Mouse (Mus musculus): ENCODE measurements around the gene 1700023F06Rik.
"Not testable (repeated sequence)": the region's sequence is repeated elsewhere in the genome, so short reads cannot be mapped to it uniquely, and the experiment has no call there.

The 1700023F06Rik gene

DNA sequence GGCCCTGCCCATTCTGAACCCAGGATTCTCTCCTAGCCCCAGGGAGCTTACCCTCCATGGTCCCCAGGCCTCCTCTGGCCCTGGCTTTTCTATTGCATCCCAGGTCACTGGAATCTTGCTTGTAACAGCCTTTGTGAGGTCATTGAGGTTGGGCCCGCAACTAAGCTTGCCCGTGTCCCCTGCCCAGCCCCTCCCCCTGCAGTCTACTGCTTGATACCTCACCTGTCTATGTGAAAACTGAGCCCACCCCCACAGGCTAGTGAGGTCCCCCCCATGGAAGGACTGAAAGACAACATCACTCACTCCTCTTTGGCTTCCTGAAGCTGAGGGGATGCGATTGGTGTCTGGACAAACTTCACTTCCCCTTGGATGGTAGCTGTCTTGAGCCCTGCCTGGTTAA lies at the start of gene 1700023F06Rik:
Gene 1700023F06Rik, minus strand, starts transcription at position 101 of the 400 bp plus-strand sequence.
- no peak for DNase-seq

DNA sequence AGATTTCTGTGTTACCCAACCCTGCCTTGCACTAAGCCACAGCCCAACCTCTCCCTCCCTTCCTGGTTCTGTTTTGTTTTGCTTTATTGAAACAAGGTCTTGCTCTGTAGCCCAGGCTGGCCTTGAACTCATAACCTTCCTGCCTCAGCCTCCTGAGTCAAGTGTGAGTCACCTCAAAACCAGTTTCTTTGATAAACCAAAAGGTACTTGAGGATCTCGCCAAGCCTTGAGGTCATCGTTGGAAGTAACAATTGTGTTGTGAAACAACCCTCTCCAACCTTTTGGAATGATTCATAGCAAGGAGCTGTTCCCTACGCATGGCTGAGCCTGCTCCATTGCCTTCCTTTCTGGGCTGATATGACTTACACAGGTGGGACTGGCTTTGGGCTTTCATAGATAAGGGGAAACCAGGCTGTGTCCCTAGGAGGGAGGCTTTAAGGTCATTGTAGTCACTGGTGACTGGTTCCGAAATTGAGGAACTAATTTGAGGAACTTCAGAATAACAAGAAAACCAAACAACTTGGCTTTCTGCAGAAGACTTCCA lies 49.7 kb upstream of the 1700023F06Rik start:
- DNase-seq, result no peak

GRCm38 (mm10) chr11:103253605-103254004 lies 45.2 kb upstream of the 1700023F06Rik start:
- no peak for DNase-seq

- DNase-seq, result no peak
Measured at GRCm38 (mm10) chr11:103252380-103252779, 44.0 kb upstream of the 1700023F06Rik start.

DNA sequence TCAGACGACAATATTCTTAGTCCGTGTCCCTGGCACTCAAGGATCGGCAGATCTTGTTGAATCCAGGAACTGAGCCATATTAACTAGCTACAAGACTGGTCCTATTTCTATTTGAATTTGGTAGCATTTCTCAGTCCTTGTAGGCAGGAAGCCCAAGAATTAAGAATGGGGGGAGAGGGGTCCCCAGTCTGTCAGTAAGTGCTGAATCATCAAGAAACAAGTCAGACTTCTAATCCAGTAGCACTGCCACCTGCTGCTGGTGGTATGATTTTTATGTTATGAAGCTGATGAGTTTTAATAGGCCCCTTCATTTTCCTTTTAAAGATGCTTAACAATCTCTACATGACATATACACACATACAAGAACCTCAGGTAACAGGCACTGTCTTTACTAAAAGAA lies 42.0 kb upstream of the 1700023F06Rik start:
- DNase-seq, result no peak

GRCm38 (mm10) chr11:103249509-103249908 lies 41.2 kb upstream of the 1700023F06Rik start:
- no peak for DNase-seq

DNA sequence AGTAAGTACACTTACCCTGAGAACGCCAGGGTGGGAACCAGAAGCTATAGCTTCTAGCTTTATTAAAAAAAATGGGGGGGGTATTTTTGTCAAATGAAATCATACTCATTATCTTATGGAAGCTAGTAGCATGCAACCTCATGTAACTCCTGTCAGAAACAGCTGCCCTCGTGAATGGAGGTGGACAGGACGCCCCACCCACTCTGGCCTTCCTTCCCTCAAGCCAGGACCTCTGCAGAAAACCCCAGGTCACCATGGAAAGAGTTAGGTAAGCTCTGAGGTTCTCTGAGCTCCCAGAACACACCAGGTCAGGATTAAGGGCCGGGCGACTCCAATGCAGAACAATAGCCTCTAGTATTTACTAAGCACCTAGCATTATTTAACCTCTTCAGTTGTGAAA lies 40.5 kb upstream of the 1700023F06Rik start:
- no peak for DNase-seq

- peak; percentile 86 for DNase-seq
Measured at GRCm38 (mm10) chr11:103247504-103248177, 39.3 kb upstream of the 1700023F06Rik start.

GRCm38 (mm10) chr11:103246731-103247290 lies 38.5 kb upstream of the 1700023F06Rik start:
- no peak for DNase-seq

DNA sequence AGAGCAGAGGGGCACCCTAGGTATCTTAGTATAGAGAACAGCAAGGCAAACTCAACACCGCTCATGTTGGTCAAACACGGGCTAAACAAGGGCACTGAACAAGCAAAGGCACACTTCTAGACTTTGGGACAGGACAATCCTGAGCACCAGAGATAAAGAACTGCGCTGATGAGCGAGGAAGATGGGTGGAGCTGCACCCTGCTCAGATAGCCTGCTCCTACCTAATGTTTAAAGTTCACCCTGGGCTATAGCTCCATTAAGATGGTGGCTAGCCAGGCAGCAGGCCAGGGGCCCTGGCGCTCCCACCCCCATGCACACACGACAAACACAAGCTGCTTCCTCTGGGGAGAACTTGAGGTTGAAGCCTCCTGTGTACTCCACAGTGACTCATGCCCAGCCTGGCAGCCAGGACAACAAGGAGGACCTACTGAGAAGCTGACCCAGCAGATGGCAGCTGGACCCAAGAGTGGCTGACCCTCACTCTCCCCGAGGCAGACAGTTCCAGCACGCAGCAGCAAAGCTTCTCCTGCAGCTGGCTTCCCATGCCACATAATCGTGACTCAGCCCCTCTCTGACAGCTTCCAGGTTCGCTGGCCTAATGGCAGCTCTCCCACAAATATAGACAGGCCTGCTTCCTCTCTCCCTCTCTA lies 37.8 kb upstream of the 1700023F06Rik start:
- peak; percentile 44 for DNase-seq

DNA sequence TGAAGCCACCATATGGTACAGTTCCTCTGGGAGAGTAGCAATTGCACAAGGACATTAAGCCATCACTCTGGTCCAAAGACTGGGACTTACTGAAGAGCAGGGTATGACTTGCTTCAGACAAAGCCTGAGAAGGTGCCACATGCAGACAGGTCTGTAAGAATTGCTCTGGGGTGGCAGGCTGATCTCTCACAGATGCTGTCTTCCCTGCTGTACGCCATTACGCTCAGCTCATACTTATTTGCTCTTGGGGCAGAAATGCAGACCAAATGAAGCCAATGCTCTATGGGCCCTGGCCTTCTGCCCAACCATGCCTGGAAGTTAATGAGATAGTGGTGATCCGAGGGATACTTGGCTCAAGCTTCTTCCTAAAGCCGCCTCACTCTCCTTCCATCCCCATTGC lies 36.5 kb upstream of the 1700023F06Rik start:
- DNase-seq, result no peak

GRCm38 (mm10) chr11:103240740-103241139 lies 32.4 kb upstream of the 1700023F06Rik start:
- DNase-seq, result no peak

GRCm38 (mm10) chr11:103237757-103238156 lies 29.4 kb upstream of the 1700023F06Rik start:
- DNase-seq, result no peak

- no peak for DNase-seq
Measured at GRCm38 (mm10) chr11:103236903-103237302, 28.5 kb upstream of the 1700023F06Rik start.

GRCm38 (mm10) chr11:103236431-103236830 lies 28.1 kb upstream of the 1700023F06Rik start:
- no peak for DNase-seq

DNA sequence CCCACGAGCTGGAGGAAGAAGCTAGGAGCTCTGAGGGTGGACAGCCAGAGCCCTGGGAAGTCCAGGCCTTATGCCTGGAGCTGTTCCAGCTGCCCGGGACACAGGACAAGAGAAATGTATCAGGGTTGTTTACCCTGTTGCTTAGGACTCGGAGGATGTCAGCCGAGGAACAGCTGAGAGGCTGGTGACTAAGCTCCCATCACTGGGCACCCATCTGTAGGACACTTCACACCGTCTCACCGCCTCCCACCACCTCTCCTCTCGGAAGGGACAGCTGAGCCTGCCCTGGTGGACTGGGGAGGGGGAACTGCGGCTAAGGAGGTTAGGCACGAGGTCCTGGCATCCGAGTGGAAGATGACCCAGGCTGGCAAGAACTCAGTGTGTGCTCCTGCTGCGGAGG lies 27.3 kb upstream of the 1700023F06Rik start:
- no peak for DNase-seq

GRCm38 (mm10) chr11:103234447-103234846 lies 26.1 kb upstream of the 1700023F06Rik start:
- no peak for DNase-seq

GRCm38 (mm10) chr11:103232966-103233365 lies 24.6 kb upstream of the 1700023F06Rik start:
- peak; percentile 79 for DNase-seq

GRCm38 (mm10) chr11:103231367-103231766 lies 23.0 kb upstream of the 1700023F06Rik start:
- no peak for DNase-seq

- no peak for DNase-seq
Measured at GRCm38 (mm10) chr11:103230626-103231025, 22.3 kb upstream of the 1700023F06Rik start.

DNA sequence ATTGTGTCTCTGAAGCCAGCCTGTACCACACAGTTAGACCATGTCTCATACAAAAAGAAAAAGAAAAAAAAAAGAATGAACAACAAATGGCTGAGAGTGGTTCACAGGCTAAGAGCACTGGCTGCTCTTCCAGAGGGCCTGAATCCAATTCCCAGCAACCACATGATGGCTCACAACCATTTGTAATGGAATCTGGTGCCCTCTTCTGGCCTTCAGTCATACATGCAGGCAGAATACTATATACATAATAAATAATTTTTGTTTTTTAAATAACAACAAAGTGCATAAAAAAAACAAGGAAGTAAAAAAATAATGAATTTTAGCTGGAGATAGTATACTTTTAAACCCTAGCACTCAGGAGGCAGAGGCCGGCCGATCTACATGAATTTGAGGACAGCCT lies 21.2 kb upstream of the 1700023F06Rik start:
- no peak for DNase-seq

GRCm38 (mm10) chr11:103223951-103224456 lies 15.6 kb upstream of the 1700023F06Rik start:
- DNase-seq, result no peak

DNA sequence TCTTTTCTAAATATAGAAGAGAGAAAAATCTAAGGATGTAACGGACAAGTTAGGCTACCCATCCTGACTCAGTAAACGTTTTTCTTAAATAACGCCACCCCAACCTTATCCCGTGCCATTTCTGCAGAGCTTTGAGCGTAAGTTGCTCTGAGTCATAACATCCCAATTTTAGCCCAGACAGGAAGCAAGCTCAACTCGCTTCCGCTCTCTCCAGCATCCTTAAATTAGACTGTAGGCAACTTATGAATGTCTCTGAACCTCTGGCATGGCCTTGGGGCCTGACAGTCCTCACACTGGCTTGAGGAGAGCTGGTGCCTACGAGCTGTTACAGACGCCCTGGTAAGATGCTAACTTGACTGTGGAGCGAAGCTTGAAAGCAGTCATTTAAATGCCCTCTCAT lies 15.1 kb upstream of the 1700023F06Rik start:
- DNase-seq, result peak; percentile 63

DNA sequence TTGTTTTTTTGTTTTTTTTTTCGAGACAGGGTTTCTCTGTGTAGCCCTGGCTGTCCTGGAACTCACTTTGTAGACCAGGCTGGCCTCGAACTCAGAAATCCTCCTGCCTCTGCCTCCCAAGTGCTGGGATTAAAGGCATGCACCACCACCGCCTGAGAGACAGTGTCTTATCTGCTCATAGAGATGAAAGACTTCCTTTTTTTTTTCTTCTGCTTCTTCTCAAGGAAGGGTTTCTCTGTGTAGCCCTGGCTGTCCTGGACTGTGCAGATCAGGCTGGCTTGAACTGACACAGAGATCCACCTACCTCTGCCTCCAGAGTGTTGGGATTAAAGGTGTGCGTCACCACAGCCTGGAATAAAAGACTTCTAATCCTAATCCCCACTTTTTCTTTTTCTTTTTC lies 14.4 kb upstream of the 1700023F06Rik start:
- not testable (repeated sequence) for DNase-seq

Data from right cerebral cortex, adult 18-20 months (tissue).